8 mouse cellular contexts compared by ENCODE assay signal in the genomic region with DNA sequence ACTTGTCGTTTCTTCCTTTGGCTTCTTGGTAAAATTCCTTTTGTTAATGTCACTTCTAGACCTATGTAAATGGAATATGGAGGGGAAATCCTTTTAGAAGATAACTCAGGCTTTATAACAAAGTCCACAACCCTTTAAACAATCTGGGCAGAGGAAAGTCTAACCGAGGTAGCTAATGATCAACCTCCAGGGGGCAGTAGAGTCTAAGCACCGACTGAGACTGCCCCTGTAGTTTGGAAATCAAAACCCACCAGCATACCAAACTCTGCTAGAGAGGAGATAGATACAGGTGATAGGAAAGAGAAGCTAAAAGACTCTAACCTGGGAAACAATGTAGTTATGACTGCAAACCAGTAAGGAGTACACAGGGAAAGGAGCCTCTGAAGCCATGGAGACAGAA.
DNase-seq lines count a peak whose midpoint lies in the region; ATAC-seq and TF ChIP-seq lines count a peak whose summit lies in the region.

No protein-coding gene starts in this region.

- no peak overlapping the region for H3K4me3 ChIP-seq in lung, embryonic 14.5 days (ENCODE audit: low read depth, low read length)

- 10% methylated on average over 3 of the region's 3 CpGs for WGBS in lung, embryonic 14.5 days

- intact Hi-C loops in heart, postnatal 36 days (cut with DNase I) = loop anchor here (1.0 to 5.0 kb wide), 3 partner anchors 90 to 160 kb away; no protein-coding TSS in a partner anchor

- H3K4me1 ChIP-seq in lung, embryonic 14.5 days (ENCODE audit: insufficient read depth) = no peaks in the 10 kb centered on the region

- no peaks in the 10 kb centered on the region for H3K36me3 ChIP-seq in lung, embryonic 14.5 days (ENCODE audit: insufficient read depth)

- no peak overlapping the region for H3K4me2 ChIP-seq in lung, embryonic 14.5 days

- peak; percentile 12 for DNase-seq in adrenal gland, adult 2 months
- DNase-seq in adrenal gland, adult 8-10 months = no peak
- peak; percentile 45 for DNase-seq in layer of hippocampus, adult 11-12 months (ENCODE audit: low spot score)
- DNase-seq in layer of hippocampus, adult 9-11 months = no peak
- peak; percentile 21 for DNase-seq in adipocyte (ENCODE audit: low spot score)
- peak; percentile 5 to 8 for DNase-seq in heart, postnatal 36 days
- DNase-seq in lung, embryonic 14.5 days = peak; percentile 84
- DNase-seq in thymus, postnatal 4 days = peak; percentile 32

- H3K9me3 ChIP-seq in lung, embryonic 14.5 days (ENCODE audit: low read depth, low read length) = no peaks in the 10 kb centered on the region

- ATAC-seq in lung, embryonic 14.5 days (ENCODE audit: insufficient read depth) = no peak

- TF ChIP-seq CTCF in lung, embryonic 14.5 days (IDR thresholded peaks at IDR 0.05; ENCODE audit: low read depth) = peak; percentile 79

- H3K27ac ChIP-seq in lung, embryonic 14.5 days (ENCODE audit: low read depth) = no peak overlapping the region

- no peak overlapping the region for H3K9ac ChIP-seq in lung, embryonic 14.5 days

- H3K27me3 ChIP-seq in lung, embryonic 14.5 days (ENCODE audit: insufficient read depth, low read length) = no peaks in the 10 kb centered on the region

Comparison
In these comparisons a context has a peak if more than half of its experiments do, and no peak if none do; other contexts are left out.
1. DNase-seq: peak in adrenal gland, adult 2 months (single experiment), layer of hippocampus, adult 11-12 months (single experiment), adipocyte (single experiment), heart, postnatal 36 days (2 of 2), lung, embryonic 14.5 days (single experiment) and thymus, postnatal 4 days (single experiment); none in adrenal gland, adult 8-10 months (single experiment) and layer of hippocampus, adult 9-11 months (single experiment).